Mouse (Mus musculus) effector memory CD4-positive, alpha-beta T cell, adult 7 months (primary cell): ENCODE results near the gene Vmn1r94. TPM values are rescaled to one million over a fixed set of nuclear protein-coding genes. Genes with fewer than 3 reads are reported as not detected.

Experiments used
- polyA plus RNA-seq: library from polyadenylated mRNA; unstranded; fragments of 100-300 nt; shearing (Covaris generic); gene quantifications from one replicate; pipeline ENCODE4 v1.2.1, GENCODE M21; 2017

Vmn1r94 gene
- not detected for polyA plus RNA-seq

DNA sequence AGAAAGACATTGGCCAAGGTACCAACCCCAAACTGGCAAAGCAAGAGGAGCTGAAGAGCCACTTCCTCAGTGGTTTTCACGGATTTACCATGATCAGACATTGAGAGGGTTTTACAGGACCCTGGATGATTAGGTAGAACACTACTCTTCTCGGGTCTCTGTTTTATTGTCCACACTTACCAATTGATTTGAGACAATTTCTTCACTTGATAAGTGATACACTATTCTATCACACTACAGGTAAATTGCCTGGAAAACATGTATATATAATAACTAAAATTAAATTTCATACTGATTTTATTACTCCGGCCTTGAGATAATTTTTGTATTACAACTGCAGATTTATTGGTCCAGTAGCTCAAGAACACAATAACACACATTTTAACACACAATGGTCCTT lies at the start of gene Vmn1r94:
Vmn1r94 (minus strand) TSS at position 101 of the 400 bp plus-strand sequence.

DNA sequence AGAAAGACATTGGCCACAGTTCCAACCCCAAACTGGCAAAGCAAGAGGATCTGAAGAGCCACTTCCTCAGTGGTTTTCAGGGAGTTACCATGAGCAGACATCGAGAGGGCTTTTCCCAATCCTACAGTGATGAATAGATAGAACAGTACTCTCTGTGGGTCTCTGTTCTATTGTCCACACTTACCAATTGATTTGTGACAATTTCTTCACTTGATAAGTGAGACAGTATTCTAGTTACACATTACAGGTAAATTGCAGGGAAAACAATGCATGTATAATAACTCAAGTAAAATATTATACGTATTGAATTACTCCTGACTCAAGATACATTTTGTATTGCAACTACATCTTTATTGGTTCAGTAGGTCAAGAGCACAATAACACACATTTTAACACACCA lies 37.3 kb upstream of the Vmn1r94 start, which contains the start of gene Gm6164:
Gm6164 (minus strand) TSS at position 101 of the 400 bp plus-strand sequence.

DNA sequence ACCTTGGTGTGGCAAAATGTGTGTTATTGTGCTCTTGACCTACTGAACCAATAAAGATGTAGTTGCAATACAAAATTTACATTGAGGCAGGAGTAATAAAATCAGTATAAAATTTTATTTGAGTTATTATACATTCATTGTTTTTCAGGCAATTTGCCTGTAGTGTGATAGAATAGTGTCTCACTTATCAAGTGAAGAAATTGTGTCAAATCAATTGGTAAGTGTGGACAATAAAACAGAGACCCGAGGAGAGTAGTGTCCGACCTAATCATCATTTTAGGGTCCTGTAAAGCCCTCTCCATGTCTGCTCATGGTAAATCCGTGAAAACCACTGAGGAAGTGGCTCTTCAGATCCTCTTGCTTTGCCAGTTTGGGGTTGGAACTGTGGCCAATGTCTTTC lies 25.2 kb upstream of the Vmn1r94 start, which contains the start of gene Vmn1r95:
Vmn1r95 (plus strand) TSS at position 301 of the 400 bp plus-strand sequence.

GRCm38 (mm10) chr7:20138988-20139387 lies 29.2 kb downstream of the Vmn1r94 start, which contains the start of gene Vmn1r93:
TSS of gene Vmn1r93 (minus strand) at chr7:20139088.

GRCm38 (mm10) chr7:20122479-20122878 lies 45.7 kb downstream of the Vmn1r94 start, which contains the start of gene Gm16442:
TSS of gene Gm16442 (minus strand) at chr7:20122579.

Other genes with a start within 250 kb of the Vmn1r94 start
- gene Pvr, start 247.2 kb downstream of the Vmn1r94 start, polyA plus RNA-seq = 42.3 TPM
- 0.94 TPM for gene Igsf23, start 217.6 kb downstream of the Vmn1r94 start, polyA plus RNA-seq
- 0.18 TPM for gene Ceacam20, start 203.0 kb downstream of the Vmn1r94 start, polyA plus RNA-seq
- 0.26 TPM for gene Nlrp9b, start 176.9 kb downstream of the Vmn1r94 start, polyA plus RNA-seq
- 0.87 TPM for gene Vmn1r91, start 68.7 kb downstream of the Vmn1r94 start, polyA plus RNA-seq
- gene Gm16442, start 45.8 kb downstream of the Vmn1r94 start, polyA plus RNA-seq = not detected
- gene Vmn1r93, start 29.3 kb downstream of the Vmn1r94 start, polyA plus RNA-seq = not detected
- 0.55 TPM for gene Vmn1r95, start 25.3 kb upstream of the Vmn1r94 start, polyA plus RNA-seq
- not detected for gene Gm6164, start 37.2 kb upstream of the Vmn1r94 start, polyA plus RNA-seq
- gene Gm4498, start 65.5 kb upstream of the Vmn1r94 start, polyA plus RNA-seq = not detected
- gene Gm5890, start 94.5 kb upstream of the Vmn1r94 start, polyA plus RNA-seq = not detected
- not detected for gene Gm4133, start 165.7 kb upstream of the Vmn1r94 start, polyA plus RNA-seq
- not detected for gene Gm5728, start 207.0 kb upstream of the Vmn1r94 start, polyA plus RNA-seq
- not detected for gene Vmn1r100, start 249.6 kb upstream of the Vmn1r94 start, polyA plus RNA-seq